Mouse (Mus musculus): ENCODE data around the gene Gtf2ird1. TPM values are rescaled to one million over a fixed set of nuclear protein-coding genes. Genes with fewer than 3 reads are reported as not detected.
A peak's percentile ranks its signal among the peaks of the same experiment; 100 is the strongest.

Gene Gtf2ird1
- total RNA-seq (2014; fragmentation: Nextera tagmentation) (17.7 and 23.1 TPM in 2 replicates), total RNA-seq (2017) (5.5 and 11.8 TPM in 2 replicates)

- ATAC-seq (replicated peaks; ENCODE audit: low FRiP score, low TSS enrichment, poor library complexity, severe bottlenecking) = peak; percentile 91
These were observed at the start of gene Gtf2ird1 for GRCm38 (mm10) chr5:134456503-134456962. Gene Gtf2ird1 (minus strand): TSS chr5:134456716.

GRCm38 (mm10) chr5:134505810-134506292 is 49.3 kb upstream of the Gtf2ird1 start:
- ATAC-seq (replicated peaks; ENCODE audit: low FRiP score, low TSS enrichment, poor library complexity, severe bottlenecking) = no peak

GRCm38 (mm10) chr5:134502591-134502990 is 46.1 kb upstream of the Gtf2ird1 start:
- no peak for ATAC-seq (replicated peaks; ENCODE audit: low FRiP score, low TSS enrichment, poor library complexity, severe bottlenecking)

GRCm38 (mm10) chr5:134501453-134501852 is 44.9 kb upstream of the Gtf2ird1 start:
- ATAC-seq (replicated peaks; ENCODE audit: low FRiP score, low TSS enrichment, poor library complexity, severe bottlenecking) = no peak

- ATAC-seq (replicated peaks; ENCODE audit: low FRiP score, low TSS enrichment, poor library complexity, severe bottlenecking) = no peak
These were observed 44.2 kb upstream of the Gtf2ird1 start for GRCm38 (mm10) chr5:134500681-134501080.

GRCm38 (mm10) chr5:134500062-134500461 is 43.5 kb upstream of the Gtf2ird1 start:
- ATAC-seq (replicated peaks; ENCODE audit: low FRiP score, low TSS enrichment, poor library complexity, severe bottlenecking) = peak; percentile 77

- no peak for ATAC-seq (replicated peaks; ENCODE audit: low FRiP score, low TSS enrichment, poor library complexity, severe bottlenecking)
These were observed 40.5 kb upstream of the Gtf2ird1 start for GRCm38 (mm10) chr5:134497026-134497425.

GRCm38 (mm10) chr5:134495796-134496195 is 39.3 kb upstream of the Gtf2ird1 start:
- no peak for ATAC-seq (replicated peaks; ENCODE audit: low FRiP score, low TSS enrichment, poor library complexity, severe bottlenecking)

GRCm38 (mm10) chr5:134494142-134494541 is 37.6 kb upstream of the Gtf2ird1 start:
- peak; percentile 83 for ATAC-seq (replicated peaks; ENCODE audit: low FRiP score, low TSS enrichment, poor library complexity, severe bottlenecking)

GRCm38 (mm10) chr5:134492956-134493355 is 36.4 kb upstream of the Gtf2ird1 start:
- ATAC-seq (replicated peaks; ENCODE audit: low FRiP score, low TSS enrichment, poor library complexity, severe bottlenecking) = no peak

GRCm38 (mm10) chr5:134491712-134492417 is 35.3 kb upstream of the Gtf2ird1 start:
- peak; percentile 72 for ATAC-seq (replicated peaks; ENCODE audit: low FRiP score, low TSS enrichment, poor library complexity, severe bottlenecking)

- ATAC-seq (replicated peaks; ENCODE audit: low FRiP score, low TSS enrichment, poor library complexity, severe bottlenecking) = no peak
These were observed 34.7 kb upstream of the Gtf2ird1 start for GRCm38 (mm10) chr5:134491206-134491605.

GRCm38 (mm10) chr5:134490465-134490864 is 33.9 kb upstream of the Gtf2ird1 start:
- no peak for ATAC-seq (replicated peaks; ENCODE audit: low FRiP score, low TSS enrichment, poor library complexity, severe bottlenecking)

- peak; percentile 32; the same call in 1 of the 2 replicates for ATAC-seq (replicated peaks; ENCODE audit: low FRiP score, low TSS enrichment, poor library complexity, severe bottlenecking)
These were observed 33.1 kb upstream of the Gtf2ird1 start for GRCm38 (mm10) chr5:134489583-134489982.

GRCm38 (mm10) chr5:134488596-134488995 is 32.1 kb upstream of the Gtf2ird1 start:
- no peak for ATAC-seq (replicated peaks; ENCODE audit: low FRiP score, low TSS enrichment, poor library complexity, severe bottlenecking)

GRCm38 (mm10) chr5:134488042-134488441 is 31.5 kb upstream of the Gtf2ird1 start:
- no peak for ATAC-seq (replicated peaks; ENCODE audit: low FRiP score, low TSS enrichment, poor library complexity, severe bottlenecking)

- peak; percentile 73 for ATAC-seq (replicated peaks; ENCODE audit: low FRiP score, low TSS enrichment, poor library complexity, severe bottlenecking)
These were observed 29.6 kb upstream of the Gtf2ird1 start for GRCm38 (mm10) chr5:134485900-134486665.

GRCm38 (mm10) chr5:134485183-134485730 is 28.7 kb upstream of the Gtf2ird1 start:
- ATAC-seq (replicated peaks; ENCODE audit: low FRiP score, low TSS enrichment, poor library complexity, severe bottlenecking) = no peak

GRCm38 (mm10) chr5:134483291-134483690 is 26.8 kb upstream of the Gtf2ird1 start:
- no peak for ATAC-seq (replicated peaks; ENCODE audit: low FRiP score, low TSS enrichment, poor library complexity, severe bottlenecking)

- ATAC-seq (replicated peaks; ENCODE audit: low FRiP score, low TSS enrichment, poor library complexity, severe bottlenecking) = no peak
These were observed 25.8 kb upstream of the Gtf2ird1 start for GRCm38 (mm10) chr5:134482331-134482730.
